Mouse (Mus musculus) mesoderm, embryonic 11.5 days (tissue): ENCODE measurements at regions not wholly inside any gene's neighbourhood (a gene's known extent, or its start where the extent isn't known, plus 50 kb on each side); places are given as distances from the start of the nearest gene placed in this dataset.

ENCODE experiments used
- DNase-seq: peaks from one replicate; pipeline ENCODE4 v3.0.0-alpha.2; 2012; ENCODE audit warnings: low read depth, low spot score

DNA sequence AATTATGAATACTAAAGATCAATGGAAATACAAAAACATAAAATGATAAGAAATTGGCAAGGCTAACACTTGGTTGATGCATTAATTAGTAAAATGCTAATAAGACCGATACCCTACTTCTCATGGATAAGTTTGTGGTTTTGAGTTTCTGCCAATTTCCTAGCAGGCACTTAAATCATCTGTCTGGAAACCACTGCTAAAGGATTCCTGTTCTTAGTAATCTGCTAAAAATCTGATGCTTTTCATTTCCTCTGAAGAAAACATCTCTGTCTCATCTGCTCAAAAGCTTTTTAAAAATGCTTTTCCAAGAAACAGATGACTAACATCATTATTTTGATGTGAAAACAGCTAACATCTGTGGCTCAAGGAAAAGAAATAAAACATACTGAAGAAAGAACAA lies 321.4 kb upstream of the Pcdh7 start:
- no peak for DNase-seq

- DNase-seq = no peak
Measured at GRCm38 (mm10) chr5:57418216-57418615, 299.6 kb upstream of the Pcdh7 start.

GRCm38 (mm10) chr5:57451050-57451449 lies 266.7 kb upstream of the Pcdh7 start:
- DNase-seq = no peak

DNA sequence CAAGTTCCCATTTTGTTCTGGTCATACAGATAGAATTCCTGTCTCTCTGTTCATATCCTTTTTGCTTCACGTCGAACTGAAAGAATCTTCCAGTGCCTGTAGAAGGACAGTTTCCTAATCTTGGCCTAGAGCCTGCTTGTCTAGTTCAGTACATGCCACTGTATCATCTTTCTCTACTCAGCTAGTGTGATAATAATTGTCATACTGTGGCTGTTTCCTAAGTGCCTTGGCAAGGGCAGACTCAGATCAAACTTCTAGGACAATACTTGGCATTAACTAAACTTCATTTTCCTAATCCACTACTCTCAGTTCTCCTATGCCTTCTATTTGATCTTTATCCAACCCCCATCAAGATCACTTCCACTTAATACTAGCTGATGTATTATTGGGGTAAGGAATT lies 266.3 kb upstream of the Pcdh7 start:
- no peak for DNase-seq

DNA sequence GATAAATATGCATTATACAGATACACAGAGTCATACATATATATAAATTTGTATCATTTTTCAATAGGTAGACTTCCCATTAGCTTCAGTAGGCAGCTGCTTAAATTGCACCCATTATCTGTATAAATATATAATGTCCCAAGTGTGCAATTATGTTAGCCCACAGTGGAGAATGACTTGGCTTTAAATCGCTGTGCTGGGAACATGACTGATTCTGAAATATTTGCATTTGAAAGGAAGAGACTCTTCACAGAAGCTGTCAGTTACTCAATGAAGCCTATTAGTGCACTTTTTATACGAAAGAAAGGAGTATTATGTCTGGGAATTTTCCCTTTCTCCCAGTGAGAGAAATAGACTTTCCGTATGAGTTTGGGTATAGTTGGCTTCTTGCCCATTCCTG lies 242.8 kb upstream of the Pcdh7 start:
- DNase-seq = peak; percentile 15

DNA sequence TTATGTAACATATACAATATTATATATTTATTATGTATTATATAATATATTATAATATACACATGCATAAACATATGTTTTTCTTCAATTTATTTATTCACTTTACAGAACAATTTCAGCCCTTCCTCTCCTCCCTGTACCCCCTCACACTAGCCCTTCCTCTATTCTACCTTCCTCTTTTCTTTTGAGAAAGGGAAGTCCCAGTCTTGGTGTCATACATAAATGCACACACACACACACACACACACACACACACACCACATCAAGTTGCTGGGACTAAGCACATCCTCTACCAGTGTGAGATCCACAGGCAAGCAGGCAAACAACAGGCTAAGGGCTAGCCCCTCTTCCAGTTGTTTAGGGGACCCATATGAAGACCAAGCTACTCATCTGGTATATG lies 239.9 kb upstream of the Pcdh7 start:
- no peak for DNase-seq
